Mouse (Mus musculus) bone marrow macrophage, adult 2 months (primary cell): Measurements from ENCODE around the gene Bag5.

ENCODE experiments used
- CTCF ChIP-seq: IDR thresholded peaks from 2 replicates; pipeline ENCODE4 v1.5.1; 2012; ENCODE audit warnings: low read depth, mild to moderate bottlenecking, low read length, moderate library complexity
- POLR2A ChIP-seq: IDR thresholded peaks from 2 replicates; pipeline ENCODE4 v1.6.1; 2012; ENCODE audit warnings: mild to moderate bottlenecking, low read depth, low read length, borderline replicate concordance

DNA sequence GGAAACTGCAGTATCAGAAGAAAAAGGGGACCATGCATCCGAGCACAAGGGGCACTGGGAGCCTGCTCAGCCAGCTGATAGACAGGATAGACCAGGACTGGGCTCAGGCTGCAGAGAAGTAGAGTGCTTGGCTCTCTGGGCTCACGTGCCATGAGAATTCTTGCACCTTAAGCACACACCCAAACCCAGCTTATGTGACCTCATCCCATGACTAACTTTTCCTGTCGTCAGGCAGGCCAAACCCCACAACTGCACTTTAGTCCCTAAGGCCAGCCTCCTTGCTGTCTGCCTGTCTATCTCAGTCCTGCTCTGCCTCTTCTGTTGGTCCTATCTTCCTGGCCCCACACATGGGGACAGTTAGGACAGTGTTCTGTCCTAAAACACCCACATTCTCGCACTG is 15.3 kb downstream of the Bag5 start:
- TF ChIP-seq POLR2A (no peak), CTCF (no peak)
